ENCODE assay signal across 8 mouse cellular contexts in genomic region chr10:128188242-128188877, GRCm38 (mm10). TPM values are rescaled to one million over a fixed set of nuclear protein-coding genes. Genes with fewer than 3 reads are reported as not detected.
A peak's percentile ranks its signal among the peaks of the same experiment; 100 is the strongest.
DNase-seq lines count a peak whose midpoint lies in the region; ATAC-seq and TF ChIP-seq lines count a peak whose summit lies in the region.

No protein-coding gene starts in this region.

- no peaks in the 10 kb centered on the region for H3K36me3 ChIP-seq in heart, adult 2 months (ENCODE audit: control insufficient read depth, insufficient read depth, low read length)
- no peaks in the 10 kb centered on the region for H3K36me3 ChIP-seq in heart, embryonic 10.5 days
- no peaks in the 10 kb centered on the region for H3K36me3 ChIP-seq in spleen, adult 2 months (ENCODE audit: control insufficient read depth, insufficient read depth, low read length)

- intact Hi-C loops in heart, adult 2 months (cut with DNase I) = loop anchor here (10.0 kb wide), 1 partner anchor 234 kb away; no protein-coding TSS in a partner anchor

- no peak for TF ChIP-seq EP300 in heart, adult 2 months (IDR thresholded peaks at IDR 0.05; ENCODE audit: insufficient read depth, low read depth, low read length)

- H3K79me2 ChIP-seq in heart, adult 2 months (replicated peaks; ENCODE audit: control insufficient read depth, insufficient read depth, low read length) = no peaks in the 10 kb centered on the region

- no peak for TF ChIP-seq POLR2A in heart, adult 2 months (IDR thresholded peaks at IDR 0.05; ENCODE audit: insufficient read depth, low read depth, low read length)
- TF ChIP-seq POLR2A in spleen, adult 2 months (IDR thresholded peaks at IDR 0.05; ENCODE audit: low read depth, low read length) = no peak

- peak; percentile 83 for ATAC-seq in megakaryocyte, adult 5-6 weeks (ENCODE audit: poor library complexity, severe bottlenecking)

- no peak overlapping the region for H3K27ac ChIP-seq in heart, adult 2 months
- no peak overlapping the region for H3K27ac ChIP-seq in heart, embryonic 10.5 days
- H3K27ac ChIP-seq in spleen, adult 2 months (ENCODE audit: insufficient read depth, low read length) = no peak overlapping the region

- no peaks in the 10 kb centered on the region for H3K9me3 ChIP-seq in heart, embryonic 10.5 days

- WGBS in heart, adult 2 months = 51% methylated on average over 2 of the region's 2 CpGs
- 53% methylated on average over 2 of the region's 2 CpGs for WGBS in heart, embryonic 10.5 days
- 51% methylated on average over 2 of the region's 2 CpGs for WGBS in spleen, adult 2 months

- no peak overlapping the region for H3K9ac ChIP-seq in heart, adult 2 months (ENCODE audit: low read depth, low read length)

- no peaks in the 10 kb centered on the region for H3K27me3 ChIP-seq in heart, adult 2 months (ENCODE audit: control insufficient read depth, insufficient read depth, low read length)
- no peaks in the 10 kb centered on the region for H3K27me3 ChIP-seq in heart, embryonic 10.5 days (ENCODE audit: insufficient read depth, poor library complexity, severe bottlenecking)
- 0 out of 2 replicates have a peak, but pooled peaks cover 2% of the 10 kb centered on the region for H3K27me3 ChIP-seq in spleen, adult 2 months (ENCODE audit: control insufficient read depth, insufficient read depth, low read length)

- H3K4me1 ChIP-seq in heart, adult 2 months (ENCODE audit: control insufficient read depth, insufficient read depth, low read length) = peaks cover 1% of the 10 kb centered on the region; the same call in 1 of the 2 replicates
- no peaks in the 10 kb centered on the region for H3K4me1 ChIP-seq in heart, embryonic 10.5 days
- no peaks in the 10 kb centered on the region for H3K4me1 ChIP-seq in spleen, adult 2 months (ENCODE audit: control insufficient read depth, insufficient read depth, insufficient read length)

- H3K4me3 ChIP-seq in heart, adult 2 months = no peak overlapping the region
- H3K4me3 ChIP-seq in heart, embryonic 10.5 days = no peak overlapping the region
- no peak overlapping the region for H3K4me3 ChIP-seq in spleen, adult 2 months (ENCODE audit: extremely low read depth, insufficient read depth, insufficient read length)

- TF ChIP-seq CTCF in heart, adult 2 months (IDR thresholded peaks at IDR 0.05) = peak; percentile 90
- peak; percentile 57; the same call in 1 of the 2 replicates for TF ChIP-seq CTCF in spleen, adult 2 months (IDR thresholded peaks at IDR 0.05; ENCODE audit: extremely low read depth, insufficient read depth, insufficient read length, insufficient replicate concordance)

- peak; percentile 58 to 79 for DNase-seq in heart, adult 2 months
- no peak for DNase-seq in heart, embryonic 10.5 days (ENCODE audit: low spot score)
- DNase-seq in ZHBTc4 (ENCODE audit: low read depth, low spot score) = peak; percentile 88
- DNase-seq in embryo, embryonic 10 days (ENCODE audit: low spot score) = peak; percentile 89
- DNase-seq in gastrocnemius, postnatal 4 days (ENCODE audit: low spot score in 2 of 2) = peak; percentile 32 to 72
- DNase-seq in layer of hippocampus, postnatal 36 days = peak; percentile 35 to 59
- DNase-seq in spleen, adult 2 months (ENCODE audit: low read depth in 1 of 2, low spot score in 2 of 2) = peak; percentile 50 to 70

RNA-seq across cellular contexts. Expression of gene Gls2, which starts 5.9 kb away (rescaled TPM):
- under 1 TPM; 0.75 to 0.78 TPM for total RNA-seq in heart, adult 2 months (2021)
- polyA plus RNA-seq in heart, adult 2 months (2012; rRNA removed) = 1.00 and 1.4 TPM in 2 replicates
- polyA plus RNA-seq in heart, embryonic 10.5 days (2016; fragmentation: Nextera tagmentation; extraction: Ambion mirVana) = 0.86 and 1.1 TPM in 2 replicates
- total RNA-seq in gastrocnemius, postnatal 4 days (2021) = 1 to 10 TPM; 1.5 to 2.1 TPM
- 10 to 100 TPM; 21.1 to 23.2 TPM for total RNA-seq in layer of hippocampus, postnatal 36 days (2021)
- total RNA-seq in megakaryocyte, adult 5-6 weeks (2015) = 0.71 TPM in 1 of 2 replicates, not detected in the other
- total RNA-seq in megakaryocyte, adult 5-6 weeks (2017) = not detected in 2 replicates
- 4.7 and 6.6 TPM in 2 replicates for polyA plus RNA-seq in spleen, adult 2 months (2012; rRNA removed)

RNA-seq across cellular contexts. Expression of gene Rbms2, which starts 8.3 kb away (rescaled TPM):
- total RNA-seq in heart, adult 2 months (2021) = 10 to 100 TPM; 91.9 to 94.7 TPM
- 98.4 and 108 TPM in 2 replicates for polyA plus RNA-seq in heart, adult 2 months (2012; rRNA removed)
- 32.5 and 38.6 TPM in 2 replicates for polyA plus RNA-seq in heart, embryonic 10.5 days (2016; fragmentation: Nextera tagmentation; extraction: Ambion mirVana)
- 10 to 100 TPM; 83.8 to 85.3 TPM for total RNA-seq in gastrocnemius, postnatal 4 days (2021)
- total RNA-seq in layer of hippocampus, postnatal 36 days (2021) = 10 to 100 TPM; 12.8 to 13.7 TPM
- total RNA-seq in megakaryocyte, adult 5-6 weeks (2015) = 2.9 and 4.0 TPM in 2 replicates
- total RNA-seq in megakaryocyte, adult 5-6 weeks (2017) = 1.5 and 5.4 TPM in 2 replicates
- polyA plus RNA-seq in spleen, adult 2 months (2012; rRNA removed) = 30.0 and 37.0 TPM in 2 replicates

RNA-seq across cellular contexts. Expression of gene Spryd4, which starts 23.2 kb away (rescaled TPM):
- total RNA-seq in heart, adult 2 months (2021) = 10 to 100 TPM; 35.0 to 37.5 TPM
- 32.1 and 48.4 TPM in 2 replicates for polyA plus RNA-seq in heart, adult 2 months (2012; rRNA removed)
- polyA plus RNA-seq in heart, embryonic 10.5 days (2016; fragmentation: Nextera tagmentation; extraction: Ambion mirVana) = 37.9 and 41.9 TPM in 2 replicates
- 10 to 100 TPM; 33.2 to 34.9 TPM for total RNA-seq in gastrocnemius, postnatal 4 days (2021)
- total RNA-seq in layer of hippocampus, postnatal 36 days (2021) = 10 to 100 TPM in 1 of 2 experiments, 1 to 10 TPM in 1; 7.1 to 10.2 TPM
- 6.5 and 6.9 TPM in 2 replicates for total RNA-seq in megakaryocyte, adult 5-6 weeks (2015)
- total RNA-seq in megakaryocyte, adult 5-6 weeks (2017) = 9.0 and 10.6 TPM in 2 replicates
- 6.0 and 7.6 TPM in 2 replicates for polyA plus RNA-seq in spleen, adult 2 months (2012; rRNA removed)

RNA-seq across cellular contexts. Expression of gene Mip, which starts 37.3 kb away (rescaled TPM):
- total RNA-seq in heart, adult 2 months (2021) = not detected
- polyA plus RNA-seq in heart, adult 2 months (2012; rRNA removed) = not detected in 2 replicates
- not detected in 2 replicates for polyA plus RNA-seq in heart, embryonic 10.5 days (2016; fragmentation: Nextera tagmentation; extraction: Ambion mirVana)
- not detected for total RNA-seq in gastrocnemius, postnatal 4 days (2021)
- total RNA-seq in layer of hippocampus, postnatal 36 days (2021) = not detected
- total RNA-seq in megakaryocyte, adult 5-6 weeks (2015) = not detected in 2 replicates
- total RNA-seq in megakaryocyte, adult 5-6 weeks (2017) = 0.33 TPM in 1 of 2 replicates, not detected in the other
- 0.08 TPM in 1 of 2 replicates, not detected in the other for polyA plus RNA-seq in spleen, adult 2 months (2012; rRNA removed)

RNA-seq across cellular contexts. Expression of gene Timeless, which starts 43.5 kb away (rescaled TPM):
- 1 to 10 TPM; 6.5 to 7.6 TPM for total RNA-seq in heart, adult 2 months (2021)
- polyA plus RNA-seq in heart, adult 2 months (2012; rRNA removed) = 5.7 and 9.6 TPM in 2 replicates
- polyA plus RNA-seq in heart, embryonic 10.5 days (2016; fragmentation: Nextera tagmentation; extraction: Ambion mirVana) = 48.1 and 69.3 TPM in 2 replicates
- 10 to 100 TPM; 12.7 to 14.7 TPM for total RNA-seq in gastrocnemius, postnatal 4 days (2021)
- 1 to 10 TPM; 7.8 to 8.4 TPM for total RNA-seq in layer of hippocampus, postnatal 36 days (2021)
- total RNA-seq in megakaryocyte, adult 5-6 weeks (2015) = 14.1 and 16.1 TPM in 2 replicates
- total RNA-seq in megakaryocyte, adult 5-6 weeks (2017) = 33.2 and 34.2 TPM in 2 replicates
- 4.8 and 6.7 TPM in 2 replicates for polyA plus RNA-seq in spleen, adult 2 months (2012; rRNA removed)

Comparison
In these comparisons a context has a peak if more than half of its experiments do, and no peak if none do; other contexts are left out.
1. RNA of gene Gls2, which starts 5.9 kb away (total RNA-seq): 21.1 to 23.2 TPM in layer of hippocampus, postnatal 36 days; 1.5 to 2.1 TPM in gastrocnemius, postnatal 4 days, 0.75 to 0.78 TPM in heart, adult 2 months and 0.71 TPM in megakaryocyte, adult 5-6 weeks; every median in the first group is over 4 times any median in the second.
2. RNA of gene Rbms2, which starts 8.3 kb away (total RNA-seq): 91.9 to 94.7 TPM in heart, adult 2 months and 83.8 to 85.3 TPM in gastrocnemius, postnatal 4 days; 12.8 to 13.7 TPM in layer of hippocampus, postnatal 36 days and 1.5 to 5.4 TPM in megakaryocyte, adult 5-6 weeks; every median in the first group is over 4 times any median in the second.